Mouse (Mus musculus) forebrain, embryonic 10.5 days (tissue): ENCODE measurements around the gene Zwint. TPM values are rescaled to one million over a fixed set of nuclear protein-coding genes. Genes with fewer than 3 reads are reported as not detected.

Source experiments
- DNase-seq: peaks from one replicate; pipeline ENCODE4 v3.0.0-alpha.2; 2017; ENCODE audit warnings: low spot score; ENCODE audit errors: extremely low spot score
- H3K27ac ChIP-seq: fragments of 300-500 bp; sonication (generic); 2 replicates; pipeline ENCODE4 v1.5.1; 2016; ENCODE audit warnings: mild to moderate bottlenecking
- H3K27me3 ChIP-seq: fragments of 300-500 bp; sonication (generic); 2 replicates; pipeline ENCODE4 v1.6.1; 2016; ENCODE audit warnings: mild to moderate bottlenecking; ENCODE audit not compliant: poor library complexity, severe bottlenecking
- H3K36me3 ChIP-seq: fragments of 300-500 bp; sonication (generic); replicated peaks from 2 replicates; pipeline ENCODE4 v1.6.1; 2016; ENCODE audit warnings: mild to moderate bottlenecking, moderate library complexity
- H3K4me1 ChIP-seq: fragments of 300-500 bp; sonication (generic); 2 replicates; pipeline ENCODE4 v1.6.1; 2016
- H3K4me3 ChIP-seq: fragments of 300-500 bp; sonication (generic); 2 replicates; pipeline ENCODE4 v1.5.1; 2016; ENCODE audit warnings: mild to moderate bottlenecking, moderate library complexity
- H3K9me3 ChIP-seq: fragments of 300-500 bp; sonication (generic); 2 replicates; pipeline ENCODE4 v1.6.1; 2016; ENCODE audit warnings: mild to moderate bottlenecking, moderate library complexity
- WGBS: fragments of 180-500 bp; shearing (Covaris S2); methylation state at CpG from one replicate; pipeline ENCODE4 v1.1.7; 2016; 5-methylcytosine and 5-hydroxymethylcytosine counted together
- polyA plus RNA-seq: library from polyadenylated mRNA; unstranded; fragments of >200 nt; fragmentation: Nextera tagmentation; extraction: Ambion mirVana; gene quantifications from 2 replicates; pipeline ENCODE4 v1.2.1, GENCODE M21; 2016

The Zwint gene
- polyA plus RNA-seq, 1 experiment from 2014 or later = 394 TPM

- Histone ChIP-seq H3K27me3 (no peaks in the 10 kb centered on the region), H3K27ac (no peak overlapping the region), H3K9me3 (no peaks in the 10 kb centered on the region), H3K4me3 (no peak overlapping the region), H3K36me3 (peaks cover 29% of the 10 kb centered on the region), H3K4me1 (no peaks in the 10 kb centered on the region)
- no peak for DNase-seq
- 91% methylated on average over 6 of the region's 6 CpGs for WGBS
Measured at GRCm38 (mm10) chr10:72675971-72676370, 21.3 kb downstream of the Zwint start.

- no peaks in the 10 kb centered on the region for H3K27me3 ChIP-seq
- WGBS = 90% methylated on average over 1 of the region's 1 CpGs
Measured at GRCm38 (mm10) chr10:72676550-72676949, 21.9 kb downstream of the Zwint start.

DNA sequence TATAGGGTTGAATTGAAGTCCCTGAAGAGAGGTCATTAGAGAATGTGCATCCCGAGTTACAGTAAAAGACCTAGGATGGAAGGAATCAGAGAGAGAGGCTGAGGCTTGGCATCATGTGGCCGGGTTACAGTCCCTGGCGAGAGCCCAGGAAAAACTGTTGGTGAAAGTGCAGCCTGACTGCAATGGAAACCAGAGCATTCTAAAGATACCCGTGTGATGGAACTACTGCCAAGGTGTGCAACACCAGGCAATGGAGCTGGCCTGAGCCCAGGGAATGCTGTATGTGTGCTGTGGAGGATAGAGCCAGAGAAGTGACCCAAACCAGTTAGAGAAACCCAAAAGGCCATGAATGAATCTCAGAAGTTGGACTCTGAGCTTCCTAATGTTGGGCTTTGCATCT, 24.4 kb downstream of the Zwint start:
- DNase-seq = no peak
- no peaks in the 10 kb centered on the region for H3K9me3 ChIP-seq
- peaks cover 9% of the 10 kb centered on the region for H3K36me3 ChIP-seq
- WGBS = 86% methylated on average over 4 of the region's 4 CpGs
- H3K4me1 ChIP-seq = no peaks in the 10 kb centered on the region
- no peaks in the 10 kb centered on the region for H3K27me3 ChIP-seq
- H3K27ac ChIP-seq = no peak overlapping the region
- no peak overlapping the region for H3K4me3 ChIP-seq

More at GRCm38 (mm10) chr10:72676550-72676949, 21.9 kb downstream of the Zwint start:
- peaks cover 24% of the 10 kb centered on the region for H3K36me3 ChIP-seq
- no peak overlapping the region for H3K27ac ChIP-seq
- no peak overlapping the region for H3K4me3 ChIP-seq
- no peaks in the 10 kb centered on the region for H3K4me1 ChIP-seq
- H3K9me3 ChIP-seq = no peaks in the 10 kb centered on the region
- DNase-seq = no peak

DNA sequence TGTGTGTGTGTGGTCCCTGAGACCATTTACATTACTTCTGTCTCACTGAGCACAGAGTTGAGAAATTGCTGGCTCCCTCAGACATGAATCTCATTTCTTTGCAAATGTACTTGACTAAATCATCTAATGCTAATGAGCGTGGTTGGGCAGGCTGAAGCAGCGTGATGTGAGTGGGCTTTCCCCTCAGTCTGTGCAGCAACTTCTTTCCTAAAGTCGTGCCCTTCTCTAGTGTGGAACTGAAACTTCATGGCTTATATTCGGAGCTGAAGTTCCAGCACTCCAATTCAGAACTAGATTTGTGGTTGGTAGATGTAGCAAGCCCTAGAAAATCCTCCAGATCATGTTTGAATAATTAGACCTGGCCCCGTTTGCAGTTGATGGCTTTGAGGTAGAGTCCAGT, 46.4 kb downstream of the Zwint start:
- no peak overlapping the region for H3K4me3 ChIP-seq
- H3K27ac ChIP-seq = no peak overlapping the region
- no peak for DNase-seq
- no peaks in the 10 kb centered on the region for H3K36me3 ChIP-seq
- no peaks in the 10 kb centered on the region for H3K9me3 ChIP-seq
- no peaks in the 10 kb centered on the region for H3K27me3 ChIP-seq
- WGBS = 84% methylated on average over 5 of the region's 5 CpGs
- no peaks in the 10 kb centered on the region for H3K4me1 ChIP-seq

GRCm38 (mm10) chr10:72713754-72714153, 59.1 kb downstream of the Zwint start:
- H3K9me3 ChIP-seq = no peaks in the 10 kb centered on the region
- no peaks in the 10 kb centered on the region for H3K27me3 ChIP-seq
- no peaks in the 10 kb centered on the region for H3K36me3 ChIP-seq
- no peak overlapping the region for H3K4me3 ChIP-seq
- no peaks in the 10 kb centered on the region for H3K4me1 ChIP-seq
- no peak overlapping the region for H3K27ac ChIP-seq
- DNase-seq = no peak
- 80% methylated on average over 2 of the region's 2 CpGs for WGBS
